Mouse (Mus musculus): ENCODE data around the gene Plekha8. TPM values are rescaled to one million over a fixed set of nuclear protein-coding genes. Genes with fewer than 3 reads are reported as not detected.

Plekha8 gene
- polyA plus RNA-seq (2016; fragmentation: Nextera tagmentation; extraction: Ambion mirVana) = 13.2 and 13.9 TPM in 2 replicates

- H3K27me3 ChIP-seq (replicated peaks) = no peaks in the 10 kb centered on the region
- peaks cover 32% of the 10 kb centered on the region for H3K4me1 ChIP-seq (replicated peaks)
- H3K36me3 ChIP-seq = no peaks in the 10 kb centered on the region
- peak within 1 kb of the TSS; percentile 66 for H3K27ac ChIP-seq (ENCODE audit: poor library complexity, severe bottlenecking)
- no peaks in the 10 kb centered on the region for H3K9me3 ChIP-seq (replicated peaks)
- ATAC-seq (ENCODE audit: insufficient number of reproducible peaks, low FRiP score) = peak; percentile 93
- under 1% methylated on average over 46 of the region's 49 CpGs for WGBS
- peak within 1 kb of the TSS; percentile 89 for H3K9ac ChIP-seq
- H3K4me2 ChIP-seq = peak within 1 kb of the TSS; percentile 74
- peak within 1 kb of the TSS; percentile 83 for H3K4me3 ChIP-seq
Measured at GRCm38 (mm10) chr6:54594469-54595329, at the start of gene Plekha8. Gene Plekha8, plus strand, starts transcription at chr6:54595111.

- 59% methylated on average over 13 of the region's 13 CpGs for WGBS
- Histone ChIP-seq H3K9ac (no peak overlapping the region), H3K4me2 (0 out of 2 replicates have a peak overlapping the region, but pooled peaks have one; percentile 5), H3K4me1 (replicated peaks) (peaks cover 34% of the 10 kb centered on the region), H3K9me3 (replicated peaks) (peaks cover 3% of the 10 kb centered on the region; the same call in 1 of the 2 replicates), H3K27ac (ENCODE audit: poor library complexity, severe bottlenecking) (0 out of 2 replicates have a peak overlapping the region, but pooled peaks have one; percentile 8), H3K4me3 (no peak overlapping the region), H3K36me3 (peaks cover 4% of the 10 kb centered on the region), H3K27me3 (replicated peaks) (no peaks in the 10 kb centered on the region)
- ATAC-seq (ENCODE audit: insufficient number of reproducible peaks, low FRiP score) = peak; percentile 57; the same call in 1 of the 2 replicates
Measured at GRCm38 (mm10) chr6:54548314-54549019, 46.4 kb upstream of the Plekha8 start.

- H3K4me1 ChIP-seq (replicated peaks) = peaks cover 40% of the 10 kb centered on the region
- no peaks in the 10 kb centered on the region for H3K36me3 ChIP-seq
- no peak for ATAC-seq (ENCODE audit: insufficient number of reproducible peaks, low FRiP score)
- H3K27me3 ChIP-seq (replicated peaks) = no peaks in the 10 kb centered on the region
- H3K9ac ChIP-seq = no peak overlapping the region
- H3K4me2 ChIP-seq = no peak overlapping the region
- H3K27ac ChIP-seq (ENCODE audit: poor library complexity, severe bottlenecking) = no peak overlapping the region
- 55% methylated on average over 4 of the region's 4 CpGs for WGBS
- H3K9me3 ChIP-seq (replicated peaks) = no peaks in the 10 kb centered on the region
- no peak overlapping the region for H3K4me3 ChIP-seq
Measured at GRCm38 (mm10) chr6:54549311-54549710, 45.6 kb upstream of the Plekha8 start.

- H3K27me3 ChIP-seq (replicated peaks) = no peaks in the 10 kb centered on the region
- WGBS = 48% methylated on average over 6 of the region's 7 CpGs
- no peak overlapping the region for H3K4me3 ChIP-seq
- H3K4me2 ChIP-seq = no peak overlapping the region
- H3K9me3 ChIP-seq (replicated peaks) = no peaks in the 10 kb centered on the region
- no peak for ATAC-seq (ENCODE audit: insufficient number of reproducible peaks, low FRiP score)
- H3K4me1 ChIP-seq (replicated peaks) = peaks cover 52% of the 10 kb centered on the region
- no peaks in the 10 kb centered on the region for H3K36me3 ChIP-seq
- no peak overlapping the region for H3K27ac ChIP-seq (ENCODE audit: poor library complexity, severe bottlenecking)
- H3K9ac ChIP-seq = no peak overlapping the region
Measured at GRCm38 (mm10) chr6:54550801-54551323, 44.0 kb upstream of the Plekha8 start.

- Histone ChIP-seq H3K4me2 (no peak overlapping the region), H3K27me3 (replicated peaks) (no peaks in the 10 kb centered on the region)
Measured at GRCm38 (mm10) chr6:54552721-54553413, 42.0 kb upstream of the Plekha8 start.

GRCm38 (mm10) chr6:54553632-54554031 is 41.3 kb upstream of the Plekha8 start:
- peak overlapping the region; percentile 79 for H3K27ac ChIP-seq (ENCODE audit: poor library complexity, severe bottlenecking)
- WGBS = 73% methylated on average over 2 of the region's 2 CpGs

More at GRCm38 (mm10) chr6:54552721-54553413, 42.0 kb upstream of the Plekha8 start:
- H3K36me3 ChIP-seq = peaks cover 3% of the 10 kb centered on the region; the same call in 1 of the 2 replicates
- H3K27ac ChIP-seq (ENCODE audit: poor library complexity, severe bottlenecking) = no peak overlapping the region
- peaks cover 54% of the 10 kb centered on the region for H3K4me1 ChIP-seq (replicated peaks)
- 82% methylated on average over 9 of the region's 9 CpGs for WGBS
- H3K4me3 ChIP-seq = no peak overlapping the region
- ATAC-seq (ENCODE audit: insufficient number of reproducible peaks, low FRiP score) = no peak
- no peak overlapping the region for H3K9ac ChIP-seq
- no peaks in the 10 kb centered on the region for H3K9me3 ChIP-seq (replicated peaks)

GRCm38 (mm10) chr6:54554341-54555110 is 40.4 kb upstream of the Plekha8 start:
- H3K36me3 ChIP-seq = peaks cover 3% of the 10 kb centered on the region; the same call in 1 of the 2 replicates
- peak overlapping the region; percentile 79 for H3K27ac ChIP-seq (ENCODE audit: poor library complexity, severe bottlenecking)
- no peaks in the 10 kb centered on the region for H3K9me3 ChIP-seq (replicated peaks)
- H3K4me1 ChIP-seq (replicated peaks) = peaks cover 40% of the 10 kb centered on the region
- H3K27me3 ChIP-seq (replicated peaks) = no peaks in the 10 kb centered on the region
- no peak overlapping the region for H3K4me3 ChIP-seq
- ATAC-seq (ENCODE audit: insufficient number of reproducible peaks, low FRiP score) = peak; percentile 36; the same call in 1 of the 2 replicates
- no peak overlapping the region for H3K4me2 ChIP-seq
- WGBS = 52% methylated on average over 8 of the region's 8 CpGs
- H3K9ac ChIP-seq = no peak overlapping the region

More at GRCm38 (mm10) chr6:54553632-54554031, 41.3 kb upstream of the Plekha8 start:
- H3K4me3 ChIP-seq = no peak overlapping the region
- H3K4me1 ChIP-seq (replicated peaks) = peaks cover 48% of the 10 kb centered on the region
- no peaks in the 10 kb centered on the region for H3K27me3 ChIP-seq (replicated peaks)
- no peak for ATAC-seq (ENCODE audit: insufficient number of reproducible peaks, low FRiP score)
- H3K9me3 ChIP-seq (replicated peaks) = no peaks in the 10 kb centered on the region
- no peak overlapping the region for H3K9ac ChIP-seq
- peaks cover 3% of the 10 kb centered on the region; the same call in 1 of the 2 replicates for H3K36me3 ChIP-seq
- H3K4me2 ChIP-seq = no peak overlapping the region

GRCm38 (mm10) chr6:54555816-54556215 is 39.1 kb upstream of the Plekha8 start:
- Histone ChIP-seq H3K27me3 (replicated peaks) (0 out of 2 replicates have a peak, but pooled peaks cover 4% of the 10 kb centered on the region), H3K9ac (no peak overlapping the region), H3K36me3 (peaks cover 3% of the 10 kb centered on the region; the same call in 1 of the 2 replicates), H3K4me3 (no peak overlapping the region), H3K9me3 (replicated peaks) (no peaks in the 10 kb centered on the region), H3K4me1 (replicated peaks) (peaks cover 28% of the 10 kb centered on the region), H3K27ac (ENCODE audit: poor library complexity, severe bottlenecking) (0 out of 2 replicates have a peak overlapping the region, but pooled peaks have one; percentile 52), H3K4me2 (no peak overlapping the region)
- 42% methylated on average over 1 of the region's 1 CpGs for WGBS
- ATAC-seq (ENCODE audit: insufficient number of reproducible peaks, low FRiP score) = no peak

- Histone ChIP-seq H3K27me3 (replicated peaks) (0 out of 2 replicates have a peak, but pooled peaks cover 4% of the 10 kb centered on the region), H3K4me3 (no peak overlapping the region), H3K36me3 (peaks cover 3% of the 10 kb centered on the region; the same call in 1 of the 2 replicates), H3K4me2 (no peak overlapping the region), H3K4me1 (replicated peaks) (peaks cover 26% of the 10 kb centered on the region), H3K27ac (ENCODE audit: poor library complexity, severe bottlenecking) (no peak overlapping the region), H3K9ac (no peak overlapping the region), H3K9me3 (replicated peaks) (no peaks in the 10 kb centered on the region)
- ATAC-seq (ENCODE audit: insufficient number of reproducible peaks, low FRiP score) = no peak
- 82% methylated on average over 7 of the region's 7 CpGs for WGBS
Measured at GRCm38 (mm10) chr6:54557671-54558070, 37.2 kb upstream of the Plekha8 start.

- 0 out of 2 replicates have a peak, but pooled peaks cover 4% of the 10 kb centered on the region for H3K27me3 ChIP-seq (replicated peaks)
- H3K27ac ChIP-seq (ENCODE audit: poor library complexity, severe bottlenecking) = no peak overlapping the region
- H3K36me3 ChIP-seq = peaks cover 3% of the 10 kb centered on the region; the same call in 1 of the 2 replicates
- no peak for ATAC-seq (ENCODE audit: insufficient number of reproducible peaks, low FRiP score)
- H3K4me1 ChIP-seq (replicated peaks) = peaks cover 26% of the 10 kb centered on the region
- no peak overlapping the region for H3K4me2 ChIP-seq
- H3K4me3 ChIP-seq = no peak overlapping the region
- WGBS = 71% methylated on average over 7 of the region's 7 CpGs
- no peak overlapping the region for H3K9ac ChIP-seq
- H3K9me3 ChIP-seq (replicated peaks) = no peaks in the 10 kb centered on the region
Measured at GRCm38 (mm10) chr6:54558466-54558865, 36.4 kb upstream of the Plekha8 start.

Measured in heart, embryonic 12.5 days (tissue).